Mouse (Mus musculus) forebrain, embryonic 15.5 days (tissue): ENCODE measurements at regions not wholly inside any gene's neighbourhood (a gene's known extent, or its start where the extent isn't known, plus 50 kb on each side); places are given as distances from the start of the nearest gene placed in this dataset.

ENCODE experiments used
- ATAC-seq: fragments of 200-750 bp; cut with Nextera tagmentation; replicated peaks from 2 replicates; pipeline ENCODE4 v1.8.0; 2017; ENCODE audit warnings: mild to moderate bottlenecking, moderate TSS enrichment, moderate library complexity
- H3K27ac ChIP-seq: fragments of 300-500 bp; sonication (generic); replicated peaks from 2 replicates; pipeline ENCODE4 v1.5.1; 2015; ENCODE audit warnings: mild to moderate bottlenecking, inconsistent platforms
- H3K27me3 ChIP-seq: fragments of 300-500 bp; sonication (generic); 2 replicates; pipeline ENCODE4 v1.6.1; 2015; ENCODE audit warnings: inconsistent platforms
- H3K36me3 ChIP-seq: fragments of 300-500 bp; sonication (generic); 2 replicates; pipeline ENCODE4 v1.6.1; 2015; ENCODE audit warnings: mild to moderate bottlenecking, inconsistent platforms
- H3K4me1 ChIP-seq: fragments of 300-500 bp; sonication (generic); 2 replicates; pipeline ENCODE4 v1.6.1; 2015; ENCODE audit warnings: inconsistent platforms
- H3K4me2 ChIP-seq: fragments of 300-500 bp; sonication (generic); replicated peaks from 2 replicates; pipeline ENCODE4 v1.6.1; 2015; ENCODE audit warnings: mild to moderate bottlenecking, inconsistent platforms
- H3K4me3 ChIP-seq: fragments of 300-500 bp; sonication (generic); 2 replicates; pipeline ENCODE4 v1.5.1; 2015; ENCODE audit warnings: mild to moderate bottlenecking, inconsistent platforms
- H3K9ac ChIP-seq: fragments of 300-500 bp; sonication (generic); replicated peaks from 2 replicates; pipeline ENCODE4 v1.6.1; 2015; ENCODE audit warnings: mild to moderate bottlenecking, inconsistent platforms
- H3K9me3 ChIP-seq: fragments of 300-500 bp; sonication (generic); 2 replicates; pipeline ENCODE4 v1.6.1; 2016; ENCODE audit warnings: inconsistent platforms
- WGBS: fragments of 180-500 bp; shearing (Covaris S2); methylation state at CpG from one replicate; pipeline ENCODE4 v1.1.7; 2015; ENCODE audit warnings: mixed read lengths; 5-methylcytosine and 5-hydroxymethylcytosine counted together

DNA sequence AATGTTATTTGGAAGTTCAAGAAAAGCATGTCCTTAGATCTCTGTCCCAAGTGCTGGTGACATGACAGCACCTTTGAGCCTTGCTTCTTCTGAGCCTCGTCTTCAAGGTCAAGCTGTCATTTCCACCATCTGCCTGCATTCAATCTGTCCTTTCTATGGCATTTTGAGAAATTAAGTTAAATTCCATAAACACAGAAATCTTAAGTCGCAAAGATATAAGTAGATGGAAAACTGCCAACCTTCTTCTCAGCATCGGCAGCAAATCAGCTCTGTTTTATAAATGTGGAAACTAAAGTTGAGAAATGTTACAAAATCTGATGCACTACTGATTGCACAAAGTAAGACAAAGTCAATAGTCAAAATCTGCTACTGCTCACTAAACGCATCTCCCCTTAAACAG lies 400.5 kb upstream of the Etaa1 start:
- Histone ChIP-seq H3K36me3 (no peaks in the 10 kb centered on the region), H3K4me1 (no peaks in the 10 kb centered on the region), H3K4me2 (no peak overlapping the region), H3K4me3 (no peak overlapping the region), H3K27me3 (no peaks in the 10 kb centered on the region), H3K9me3 (no peaks in the 10 kb centered on the region), H3K9ac (no peak overlapping the region), H3K27ac (no peak overlapping the region)
- ATAC-seq, result no peak
- 71% methylated on average over 4 of the region's 4 CpGs for WGBS

- Histone ChIP-seq H3K27ac (no peak overlapping the region), H3K4me1 (no peaks in the 10 kb centered on the region), H3K4me2 (no peak overlapping the region), H3K27me3 (no peaks in the 10 kb centered on the region), H3K9me3 (no peaks in the 10 kb centered on the region), H3K4me3 (no peak overlapping the region), H3K9ac (no peak overlapping the region), H3K36me3 (no peaks in the 10 kb centered on the region)
- ATAC-seq, result no peak
- WGBS, result 60% methylated on average over 3 of the region's 3 CpGs
These were observed 394.2 kb upstream of the Etaa1 start for GRCm38 (mm10) chr11:18347841-18348240.

DNA sequence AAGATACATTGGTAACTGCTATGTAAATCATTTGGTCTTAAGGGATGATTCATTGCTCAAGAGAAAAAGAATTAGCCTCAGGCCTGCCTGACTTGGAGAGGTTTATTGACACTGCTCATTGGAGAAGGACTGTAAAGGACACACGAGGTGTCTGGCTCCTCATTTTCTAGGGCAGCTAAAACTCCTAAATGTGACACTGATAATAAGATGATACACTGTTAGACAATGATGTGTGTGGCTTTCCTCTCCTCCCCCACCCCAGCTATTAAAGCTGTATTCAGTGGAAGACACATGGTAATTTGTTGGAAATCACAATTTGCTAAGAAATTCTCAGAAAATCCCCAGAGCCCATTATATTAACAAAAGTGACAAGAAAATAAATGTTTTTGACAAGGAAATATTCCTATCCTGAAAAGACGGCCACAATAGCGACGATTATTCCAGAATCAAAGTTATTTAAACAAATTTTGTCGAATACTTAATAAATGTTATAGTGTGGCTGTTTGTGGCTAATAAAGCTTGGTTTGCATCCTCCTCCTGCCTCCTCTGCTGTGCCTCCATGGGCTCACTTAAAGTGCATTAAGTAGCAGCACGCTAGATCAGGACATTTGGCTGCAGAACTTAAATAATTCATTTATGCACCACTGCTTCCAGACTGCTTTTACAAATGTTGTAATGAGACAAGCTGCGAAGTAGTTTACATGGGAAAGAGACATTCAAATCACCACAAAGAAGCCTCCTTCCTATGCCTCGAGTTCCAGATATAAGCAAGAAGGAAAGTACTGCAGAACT lies 360.0 kb upstream of the Etaa1 start:
- ATAC-seq, result peak; percentile 82
- Histone ChIP-seq H3K36me3 (no peaks in the 10 kb centered on the region), H3K9me3 (no peaks in the 10 kb centered on the region), H3K27me3 (no peaks in the 10 kb centered on the region), H3K4me3 (no peak overlapping the region), H3K4me2 (no peak overlapping the region), H3K4me1 (peaks cover 11% of the 10 kb centered on the region), H3K9ac (no peak overlapping the region), H3K27ac (0 out of 2 replicates have a peak overlapping the region, but pooled peaks have one; percentile 31)
- 49% methylated on average over 8 of the region's 8 CpGs for WGBS

DNA sequence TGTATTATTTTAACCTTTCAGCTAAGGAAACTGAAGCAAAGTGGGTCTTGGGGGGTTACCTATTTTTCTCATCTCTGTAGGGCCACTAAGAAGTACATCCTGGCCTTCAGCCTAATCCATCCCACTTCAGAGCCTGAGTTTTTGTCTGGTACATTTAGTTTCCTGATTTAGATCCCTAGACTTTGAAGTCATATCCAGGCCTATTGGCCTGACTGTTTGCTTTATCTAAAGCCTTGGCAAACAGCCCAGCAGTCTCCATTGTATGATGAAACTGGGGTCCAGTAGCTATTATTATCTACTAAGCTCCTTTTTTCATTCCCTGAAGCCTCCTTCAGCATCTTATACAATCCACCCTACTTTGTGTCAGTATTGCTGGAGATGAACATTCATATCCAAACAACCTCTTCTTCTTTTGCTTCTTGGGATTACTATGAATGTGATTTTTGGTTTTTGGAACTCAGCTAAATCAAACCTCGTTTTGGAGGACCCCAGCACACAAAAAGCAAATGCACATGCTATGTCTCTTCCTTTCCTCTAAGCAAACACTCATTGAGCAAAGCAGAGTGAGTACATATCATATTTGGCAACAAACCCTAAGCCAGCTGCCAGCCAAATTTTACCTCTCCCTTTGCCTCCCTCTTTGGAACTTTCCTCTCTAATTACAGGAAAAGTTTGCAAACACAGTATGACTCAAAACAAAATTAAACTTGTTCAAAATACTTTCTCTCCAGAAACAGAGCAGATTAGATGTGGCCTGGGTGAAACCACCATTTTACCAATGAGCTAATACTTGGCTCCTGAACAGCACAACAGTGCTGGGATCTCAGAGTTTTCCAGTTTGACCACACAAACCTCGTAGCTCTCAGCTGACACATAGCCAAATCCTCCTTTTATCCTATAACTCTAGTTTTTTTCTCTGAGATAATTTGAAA lies 342.8 kb upstream of the Etaa1 start:
- peak; percentile 41; the same call in 1 of the 2 replicates for ATAC-seq
- Histone ChIP-seq H3K27ac (no peak overlapping the region), H3K9ac (no peak overlapping the region), H3K4me1 (peaks cover 8% of the 10 kb centered on the region; the same call in 1 of the 2 replicates), H3K27me3 (no peaks in the 10 kb centered on the region), H3K4me2 (no peak overlapping the region), H3K4me3 (no peak overlapping the region), H3K36me3 (no peaks in the 10 kb centered on the region), H3K9me3 (no peaks in the 10 kb centered on the region)
- 30% methylated on average over 2 of the region's 2 CpGs for WGBS

GRCm38 (mm10) chr11:18278585-18279136 lies 325.0 kb upstream of the Etaa1 start:
- Histone ChIP-seq H3K36me3 (no peaks in the 10 kb centered on the region), H3K9ac (no peak overlapping the region), H3K9me3 (no peaks in the 10 kb centered on the region), H3K4me1 (no peaks in the 10 kb centered on the region), H3K27ac (no peak overlapping the region), H3K4me2 (no peak overlapping the region), H3K4me3 (no peak overlapping the region), H3K27me3 (no peaks in the 10 kb centered on the region)
- 82% methylated on average over 2 of the region's 2 CpGs for WGBS
- ATAC-seq, result no peak

GRCm38 (mm10) chr11:18272392-18272791 lies 318.7 kb upstream of the Etaa1 start:
- no peak overlapping the region for H3K4me2 ChIP-seq

DNA sequence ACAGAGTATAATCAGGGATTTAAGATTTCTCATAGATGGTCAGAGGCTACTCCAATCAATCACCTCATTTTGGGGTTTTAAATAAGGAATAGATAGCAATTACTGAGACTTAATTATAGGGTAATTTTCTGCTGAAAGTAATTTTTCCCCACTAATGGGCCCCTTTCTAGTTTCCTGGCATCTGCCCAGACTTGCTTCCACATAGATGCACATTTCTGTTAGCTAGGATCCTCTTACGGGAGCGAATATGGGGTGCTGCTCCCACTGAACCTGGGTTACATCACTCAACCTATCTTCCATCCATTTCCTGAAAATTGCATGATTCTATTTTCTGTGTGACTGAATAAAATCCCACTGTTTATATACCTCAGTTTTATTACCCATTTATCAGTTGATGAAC lies 312.5 kb upstream of the Etaa1 start:
- no peaks in the 10 kb centered on the region for H3K9me3 ChIP-seq
- 38% methylated on average over 2 of the region's 2 CpGs for WGBS

More at GRCm38 (mm10) chr11:18272392-18272791, 318.7 kb upstream of the Etaa1 start:
- H3K36me3 ChIP-seq, result no peaks in the 10 kb centered on the region
- 82% methylated on average over 1 of the region's 1 CpGs for WGBS
- ATAC-seq, result no peak
- H3K4me3 ChIP-seq, result no peak overlapping the region
- H3K9ac ChIP-seq, result no peak overlapping the region
- H3K4me1 ChIP-seq, result no peaks in the 10 kb centered on the region
- H3K27me3 ChIP-seq, result no peaks in the 10 kb centered on the region
- H3K27ac ChIP-seq, result no peak overlapping the region
- H3K9me3 ChIP-seq, result no peaks in the 10 kb centered on the region

DNA sequence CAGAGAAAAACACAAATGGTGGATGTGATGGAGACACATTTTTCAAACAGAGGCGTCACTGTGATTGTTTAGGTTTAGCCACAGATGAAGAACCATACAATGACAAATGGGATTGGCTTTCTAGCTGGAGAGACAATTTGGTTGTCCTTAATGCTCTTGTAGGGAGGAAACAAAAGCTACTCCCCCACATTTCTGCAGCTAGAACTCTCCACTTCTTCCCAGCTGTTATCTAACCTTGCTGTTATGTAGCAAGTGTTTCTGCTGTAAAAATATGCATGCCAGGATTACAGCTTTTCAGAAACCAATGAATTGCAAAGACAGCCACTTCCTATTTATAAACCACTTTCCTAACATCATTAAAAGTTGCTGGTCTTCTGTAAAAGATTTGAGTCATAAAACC lies 309.2 kb upstream of the Etaa1 start:
- Histone ChIP-seq H3K4me3 (no peak overlapping the region), H3K9me3 (no peaks in the 10 kb centered on the region), H3K9ac (no peak overlapping the region), H3K27ac (no peak overlapping the region), H3K4me1 (no peaks in the 10 kb centered on the region), H3K27me3 (no peaks in the 10 kb centered on the region), H3K4me2 (no peak overlapping the region), H3K36me3 (no peaks in the 10 kb centered on the region)
- no peak for ATAC-seq
- WGBS, result 77% methylated on average over 1 of the region's 1 CpGs

More for the DNA sequence above, 312.5 kb upstream of the Etaa1 start:
- ATAC-seq, result peak; percentile 35; the same call in 1 of the 2 replicates
- no peaks in the 10 kb centered on the region for H3K4me1 ChIP-seq
- H3K9ac ChIP-seq, result no peak overlapping the region
- no peaks in the 10 kb centered on the region for H3K36me3 ChIP-seq
- H3K27me3 ChIP-seq, result no peaks in the 10 kb centered on the region
- no peak overlapping the region for H3K4me3 ChIP-seq
- no peak overlapping the region for H3K4me2 ChIP-seq
- no peak overlapping the region for H3K27ac ChIP-seq

DNA sequence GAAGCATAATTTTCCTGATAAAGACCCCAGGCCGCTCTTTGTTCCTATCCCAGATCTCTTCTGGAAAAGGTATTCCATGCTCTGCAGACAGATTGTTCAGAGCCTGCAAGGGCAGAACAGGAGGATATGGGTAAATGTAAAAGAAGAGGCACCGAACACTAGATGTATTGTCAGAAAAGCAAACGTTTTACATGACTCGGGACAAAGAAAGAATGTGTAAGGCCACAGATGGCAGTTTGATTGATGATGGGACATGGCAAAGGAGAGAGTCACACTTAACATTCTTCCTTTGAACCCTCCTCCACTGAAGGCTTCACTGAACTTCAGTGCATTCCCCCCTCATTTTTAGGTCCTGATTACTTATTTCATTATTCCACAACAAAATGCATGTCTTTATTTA lies 295.6 kb upstream of the Etaa1 start:
- 62% methylated on average over 4 of the region's 4 CpGs for WGBS
- Histone ChIP-seq H3K4me3 (no peak overlapping the region), H3K9me3 (no peaks in the 10 kb centered on the region), H3K27me3 (no peaks in the 10 kb centered on the region), H3K27ac (no peak overlapping the region), H3K9ac (no peak overlapping the region), H3K4me1 (no peaks in the 10 kb centered on the region), H3K36me3 (no peaks in the 10 kb centered on the region), H3K4me2 (no peak overlapping the region)
- no peak for ATAC-seq

DNA sequence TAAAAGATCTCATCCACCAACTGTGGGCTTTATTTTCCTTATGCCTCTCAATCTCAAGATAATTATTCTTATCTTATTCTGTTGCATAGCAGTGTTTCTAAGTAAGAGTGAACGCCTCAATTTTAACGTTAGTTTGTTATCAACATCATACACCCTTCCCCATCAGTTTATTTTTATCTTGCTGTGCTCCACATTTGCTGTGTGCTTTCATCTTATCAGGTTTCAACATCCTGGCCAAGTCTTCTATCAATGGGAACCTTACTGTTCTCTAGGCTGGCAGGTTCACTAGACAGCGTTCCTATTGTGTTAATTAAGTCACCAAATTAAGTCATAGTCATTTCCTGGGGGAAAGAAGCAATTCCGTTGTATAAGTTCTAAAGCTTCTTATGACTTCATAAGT lies 263.1 kb upstream of the Etaa1 start:
- H3K9me3 ChIP-seq, result no peaks in the 10 kb centered on the region
- H3K27ac ChIP-seq, result no peak overlapping the region
- ATAC-seq, result no peak
- WGBS, result 78% methylated on average over 4 of the region's 4 CpGs
- no peaks in the 10 kb centered on the region for H3K27me3 ChIP-seq
- no peaks in the 10 kb centered on the region for H3K4me1 ChIP-seq
- no peak overlapping the region for H3K4me3 ChIP-seq
- no peak overlapping the region for H3K4me2 ChIP-seq
- H3K9ac ChIP-seq, result no peak overlapping the region
- no peaks in the 10 kb centered on the region for H3K36me3 ChIP-seq

DNA sequence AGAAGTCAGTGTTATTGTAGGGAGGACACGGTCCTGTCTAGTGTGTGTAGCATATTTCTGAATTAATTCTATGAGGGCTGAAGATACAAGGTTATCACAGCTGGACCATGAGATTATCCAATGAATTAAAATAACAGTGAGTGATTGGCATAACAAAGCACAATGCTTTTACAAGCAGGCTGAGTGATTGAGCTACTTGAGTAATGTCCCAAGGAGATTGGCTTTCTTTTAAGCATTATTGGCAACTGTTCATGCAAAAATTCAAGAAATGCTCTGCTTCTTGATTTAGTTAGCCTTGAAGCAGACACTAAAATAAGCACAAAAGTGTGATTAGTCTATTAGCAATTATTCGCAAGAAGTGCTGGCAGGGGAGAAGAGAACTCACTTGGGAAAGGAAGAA lies 219.4 kb upstream of the Etaa1 start:
- no peak overlapping the region for H3K4me2 ChIP-seq
- ATAC-seq, result no peak
- H3K9me3 ChIP-seq, result no peaks in the 10 kb centered on the region
- no peaks in the 10 kb centered on the region for H3K36me3 ChIP-seq
- no peak overlapping the region for H3K9ac ChIP-seq
- no peaks in the 10 kb centered on the region for H3K27me3 ChIP-seq
- H3K4me3 ChIP-seq, result no peak overlapping the region
- H3K4me1 ChIP-seq, result 0 out of 2 replicates have a peak, but pooled peaks cover 3% of the 10 kb centered on the region
- no peak overlapping the region for H3K27ac ChIP-seq
- WGBS, result 47% methylated on average over 2 of the region's 2 CpGs

- 10% methylated on average over 2 of the region's 2 CpGs for WGBS
- H3K36me3 ChIP-seq, result no peaks in the 10 kb centered on the region
- H3K27ac ChIP-seq, result no peak overlapping the region
- peak; percentile 73 for ATAC-seq
- no peak overlapping the region for H3K4me3 ChIP-seq
- 0 out of 2 replicates have a peak, but pooled peaks cover 3% of the 10 kb centered on the region for H3K4me1 ChIP-seq
- H3K4me2 ChIP-seq, result no peak overlapping the region
- H3K27me3 ChIP-seq, result no peaks in the 10 kb centered on the region
- no peak overlapping the region for H3K9ac ChIP-seq
- H3K9me3 ChIP-seq, result no peaks in the 10 kb centered on the region
These were observed 217.6 kb upstream of the Etaa1 start for GRCm38 (mm10) chr11:18171207-18171776.
